Mouse (Mus musculus): ENCODE results near the gene Asic1. TPM values are rescaled to one million over a fixed set of nuclear protein-coding genes. Genes with fewer than 3 reads are reported as not detected.
"Not testable (repeated sequence)": the region's sequence is repeated elsewhere in the genome, so short reads cannot be mapped to it uniquely, and the experiment has no call there.

Gene Asic1
- polyA plus RNA-seq, 1 experiment from 2014 or later: 0.83 TPM

DNA sequence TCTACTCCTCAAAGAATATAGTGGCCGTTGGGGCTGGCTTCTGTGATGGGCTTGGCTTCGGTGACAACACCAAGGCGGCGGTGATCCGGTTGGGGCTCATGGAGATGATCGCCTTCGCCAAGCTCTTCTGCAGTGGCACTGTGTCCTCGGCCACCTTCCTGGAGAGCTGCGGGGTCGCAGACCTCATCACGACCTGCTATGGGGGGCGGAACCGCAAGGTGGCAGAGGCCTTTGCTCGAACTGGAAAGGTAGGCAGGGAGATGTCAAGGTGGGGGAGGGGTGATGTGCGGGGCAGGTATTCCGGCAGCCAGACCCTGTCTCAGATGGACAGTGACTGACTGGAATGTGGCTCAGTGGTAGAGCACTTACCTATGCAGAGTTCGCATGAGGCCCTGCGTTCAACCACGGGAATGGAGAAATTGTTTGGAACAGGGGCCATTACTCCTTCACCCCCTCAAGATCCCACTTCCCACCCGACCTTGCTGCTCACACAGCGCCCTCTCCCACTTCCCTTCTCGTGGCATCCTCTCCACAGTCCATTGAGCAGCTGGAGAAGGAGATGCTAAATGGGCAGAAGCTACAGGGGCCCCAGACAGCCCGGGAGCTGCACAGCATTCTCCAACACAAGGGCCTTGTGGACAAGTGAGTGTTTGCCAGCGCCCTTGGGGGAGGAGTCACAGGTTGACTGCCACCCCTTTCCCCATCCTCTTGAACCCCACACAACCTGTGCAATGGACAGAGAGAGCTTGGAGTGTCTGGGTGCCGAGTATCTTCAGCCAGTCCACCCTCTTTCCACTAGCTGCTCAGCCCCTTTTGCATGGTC lies 52.0 kb downstream of the Asic1 start:
- ATAC-seq (ENCODE audit: insufficient read depth): no peak
- no peak overlapping the region for H3K27ac ChIP-seq (ENCODE audit: low read depth)
- no peaks in the 10 kb centered on the region for H3K9me3 ChIP-seq (ENCODE audit: low read depth, low read length)
- no peak for TF ChIP-seq CTCF (IDR thresholded peaks at IDR 0.05; ENCODE audit: low read depth)
- peaks cover 6% of the 10 kb centered on the region; the same call in 1 of the 2 replicates for H3K36me3 ChIP-seq (ENCODE audit: insufficient read depth)
- no peaks in the 10 kb centered on the region for H3K27me3 ChIP-seq (ENCODE audit: insufficient read depth, low read length)
- H3K4me1 ChIP-seq (ENCODE audit: insufficient read depth): peaks cover 11% of the 10 kb centered on the region
- WGBS: 65% methylated on average over 25 of the region's 25 CpGs
- H3K9ac ChIP-seq: no peak overlapping the region
- H3K4me3 ChIP-seq (ENCODE audit: low read depth, low read length): no peak overlapping the region
- DNase-seq: no peak
- H3K4me2 ChIP-seq: no peak overlapping the region

DNA sequence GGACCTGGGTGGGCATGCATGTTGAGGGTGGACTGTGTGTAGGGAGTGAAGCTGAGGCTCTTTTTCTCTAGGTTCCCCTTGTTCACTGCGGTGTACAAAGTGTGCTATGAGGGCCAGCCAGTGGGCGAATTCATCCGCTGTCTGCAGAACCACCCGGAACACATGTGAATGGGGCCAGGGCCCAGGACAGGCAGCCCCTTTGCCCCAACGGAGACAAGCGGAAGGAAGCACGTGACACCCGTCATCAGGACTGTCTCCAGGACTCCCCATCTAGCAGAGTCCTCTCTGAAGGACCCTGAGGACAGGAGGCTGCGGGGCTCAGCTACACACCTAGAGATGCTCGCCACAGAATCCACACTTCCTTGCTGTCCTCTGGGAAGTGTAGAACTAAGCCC lies 52.9 kb downstream of the Asic1 start:
- H3K9me3 ChIP-seq (ENCODE audit: low read depth, low read length): no peaks in the 10 kb centered on the region
- ATAC-seq (ENCODE audit: insufficient read depth) (no peak), DNase-seq (no peak)
- WGBS: 53% methylated on average over 10 of the region's 10 CpGs
- peak overlapping the region; percentile 71 for H3K4me2 ChIP-seq
- H3K4me3 ChIP-seq (ENCODE audit: low read depth, low read length): no peak overlapping the region
- H3K36me3 ChIP-seq (ENCODE audit: insufficient read depth): peaks cover 14% of the 10 kb centered on the region
- peaks cover 11% of the 10 kb centered on the region for H3K4me1 ChIP-seq (ENCODE audit: insufficient read depth)
- peak overlapping the region; percentile 82; the same call in 1 of the 2 replicates for H3K27ac ChIP-seq (ENCODE audit: low read depth)
- H3K27me3 ChIP-seq (ENCODE audit: insufficient read depth, low read length): no peaks in the 10 kb centered on the region
- TF ChIP-seq CTCF (IDR thresholded peaks at IDR 0.05; ENCODE audit: low read depth): no peak
- H3K9ac ChIP-seq: no peak overlapping the region

DNA sequence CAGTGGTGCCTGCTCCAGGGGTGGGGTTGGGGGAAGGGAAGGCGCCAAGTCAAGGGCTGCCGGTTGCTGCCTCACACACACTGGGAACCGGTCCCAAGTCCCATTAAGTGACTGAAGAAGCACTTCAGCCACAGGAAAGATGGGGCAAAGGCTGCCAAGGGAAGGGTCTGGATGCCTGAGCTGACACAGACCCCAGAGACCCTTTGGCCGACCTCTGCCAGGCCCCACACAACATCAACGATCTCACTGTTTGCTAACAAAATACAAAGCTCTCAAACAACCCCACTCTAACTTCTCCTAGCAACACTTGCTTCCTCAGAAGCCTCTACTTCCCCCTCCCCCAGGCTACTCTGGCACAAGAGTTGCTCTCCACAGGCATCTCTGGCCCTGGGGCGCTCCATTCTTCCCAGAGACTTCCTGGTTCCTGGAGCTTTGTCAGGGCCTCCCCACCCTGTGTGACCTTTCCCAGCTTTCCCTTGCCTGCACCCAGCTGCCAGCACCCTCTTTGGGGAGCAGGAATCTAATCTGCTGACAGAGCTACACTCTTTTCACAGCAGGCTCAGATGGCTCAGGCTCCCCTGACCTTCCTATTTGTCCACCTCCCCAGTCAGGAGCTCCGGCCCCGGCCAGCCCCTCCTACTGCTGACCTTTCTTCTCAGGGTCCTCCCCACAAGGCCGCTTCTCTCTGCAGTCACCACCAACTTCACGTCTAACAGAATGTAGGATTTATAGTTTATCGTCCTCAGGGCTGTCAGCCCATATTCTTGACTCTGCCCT lies 53.5 kb downstream of the Asic1 start:
- DNase-seq (peak; percentile 60), ATAC-seq (ENCODE audit: insufficient read depth) (no peak)
- Histone ChIP-seq H3K4me3 (ENCODE audit: low read depth, low read length) (peak overlapping the region; percentile 84; the same call in 1 of the 2 replicates), H3K4me1 (ENCODE audit: insufficient read depth) (peaks cover 11% of the 10 kb centered on the region), H3K27me3 (ENCODE audit: insufficient read depth, low read length) (no peaks in the 10 kb centered on the region), H3K9ac (peak overlapping the region; percentile 26; the same call in 1 of the 2 replicates), H3K4me2 (peak overlapping the region; percentile 71), H3K27ac (ENCODE audit: low read depth) (peak overlapping the region; percentile 82), H3K36me3 (ENCODE audit: insufficient read depth) (peaks cover 19% of the 10 kb centered on the region), H3K9me3 (ENCODE audit: low read depth, low read length) (no peaks in the 10 kb centered on the region)
- no peak for TF ChIP-seq CTCF (IDR thresholded peaks at IDR 0.05; ENCODE audit: low read depth)
- 20% methylated on average over 11 of the region's 11 CpGs for WGBS

DNA sequence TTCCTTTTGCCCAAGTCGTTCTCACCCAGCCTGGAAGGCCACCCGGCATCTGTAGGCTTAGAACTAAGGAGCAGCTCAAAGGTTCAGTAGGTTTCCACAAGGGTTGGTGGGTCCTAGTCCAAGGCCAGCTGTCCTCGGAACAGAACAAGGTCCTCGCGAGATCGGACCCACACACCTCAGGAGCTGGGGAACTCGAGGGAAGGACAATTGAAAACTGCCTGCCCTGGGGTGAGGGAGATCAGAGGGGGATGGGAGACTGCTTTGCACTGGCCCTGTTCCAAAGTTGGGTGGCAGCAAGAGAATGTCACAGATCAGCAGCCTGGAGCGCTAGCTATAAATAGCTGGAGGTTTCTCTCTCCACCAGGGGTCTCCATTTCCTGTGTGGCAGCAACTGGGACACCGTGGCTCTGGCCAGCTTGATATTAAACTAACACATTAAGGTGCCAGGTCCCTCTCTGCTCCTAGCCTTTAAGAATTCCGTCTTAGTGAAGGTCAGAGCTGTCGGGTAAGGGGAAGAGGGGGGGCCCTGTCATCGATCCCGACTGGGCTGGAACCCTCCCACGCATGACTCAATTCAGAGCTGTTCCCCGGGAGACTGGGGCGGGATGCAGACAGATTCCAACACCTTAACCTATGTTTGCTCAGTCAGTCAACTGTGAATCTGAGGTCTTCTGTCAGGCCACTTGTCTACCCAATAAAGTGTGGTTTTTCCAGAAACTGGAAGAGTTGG lies 54.3 kb downstream of the Asic1 start:
- H3K9me3 ChIP-seq (ENCODE audit: low read depth, low read length): no peaks in the 10 kb centered on the region
- peak overlapping the region; percentile 82 for H3K27ac ChIP-seq (ENCODE audit: low read depth)
- peak overlapping the region; percentile 84 for H3K4me3 ChIP-seq (ENCODE audit: low read depth, low read length)
- H3K4me1 ChIP-seq (ENCODE audit: insufficient read depth): peaks cover 11% of the 10 kb centered on the region
- peaks cover 25% of the 10 kb centered on the region for H3K36me3 ChIP-seq (ENCODE audit: insufficient read depth)
- no peaks in the 10 kb centered on the region for H3K27me3 ChIP-seq (ENCODE audit: insufficient read depth, low read length)
- ATAC-seq (ENCODE audit: insufficient read depth) (peak; percentile 36), DNase-seq (peak; percentile 91)
- peak; percentile 82 for TF ChIP-seq CTCF (IDR thresholded peaks at IDR 0.05; ENCODE audit: low read depth)
- peak overlapping the region; percentile 71 for H3K4me2 ChIP-seq
- WGBS: 9% methylated on average over 16 of the region's 16 CpGs
- H3K9ac ChIP-seq: peak overlapping the region; percentile 34

DNA sequence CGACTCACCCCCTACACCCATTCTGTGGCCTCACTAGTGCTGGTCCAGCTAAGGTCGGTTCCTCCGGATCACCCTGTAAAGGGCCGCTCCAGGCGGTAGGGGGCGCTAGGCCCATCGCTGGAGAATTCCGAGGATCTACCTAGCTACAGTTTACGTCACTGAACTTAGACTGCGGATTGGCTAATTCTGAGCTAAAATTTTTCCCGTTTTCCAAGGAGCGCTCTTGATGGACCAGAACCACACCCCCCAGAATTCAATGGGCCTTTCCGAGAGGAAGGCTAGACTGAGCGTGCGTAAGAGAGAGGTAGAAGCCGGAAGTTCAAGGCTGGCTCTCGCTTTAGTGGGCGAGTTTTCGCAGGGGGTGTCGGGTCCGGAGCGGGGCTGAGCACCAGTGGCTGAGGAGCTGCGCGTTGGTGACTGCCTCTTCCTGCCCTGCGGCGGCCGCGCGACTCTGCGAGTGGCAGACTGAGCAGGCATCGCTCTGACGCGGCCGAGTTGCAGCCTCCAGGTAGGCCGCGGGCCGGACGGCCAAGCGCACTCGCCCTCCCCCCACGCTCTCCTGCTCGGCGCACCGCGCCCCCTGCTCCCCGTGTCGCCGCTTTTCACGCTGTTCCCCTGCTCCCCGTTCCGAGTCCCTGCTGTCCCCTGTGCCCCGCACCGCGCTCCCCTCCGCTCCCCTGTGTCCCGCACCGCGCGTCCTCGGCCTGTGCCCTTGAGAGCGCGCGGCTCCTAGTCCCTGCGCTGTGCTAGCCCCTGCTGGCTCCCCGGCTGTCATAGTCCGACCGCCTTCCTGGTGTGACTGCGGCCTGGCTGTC lies 55.4 kb downstream of the Asic1 start, which contains the start of gene Cox14:
Gene Cox14, plus strand, starts transcription at position 278 of the 815 bp plus-strand sequence.
- DNase-seq: peak; percentile 100
- peak within 1 kb of the TSS; percentile 84 for H3K4me3 ChIP-seq (ENCODE audit: low read depth, low read length)
- H3K27me3 ChIP-seq (ENCODE audit: insufficient read depth, low read length): no peaks in the 10 kb centered on the region
- H3K4me1 ChIP-seq (ENCODE audit: insufficient read depth): peaks cover 11% of the 10 kb centered on the region
- H3K27ac ChIP-seq (ENCODE audit: low read depth): peak within 1 kb of the TSS; percentile 92
- peak within 1 kb of the TSS; percentile 84 for H3K9ac ChIP-seq
- peaks cover 25% of the 10 kb centered on the region for H3K36me3 ChIP-seq (ENCODE audit: insufficient read depth)
- WGBS: under 1% methylated on average over 61 of the region's 68 CpGs
- peak; percentile 93 for ATAC-seq (ENCODE audit: insufficient read depth)
- H3K4me2 ChIP-seq: peak within 1 kb of the TSS; percentile 71
- peak; percentile 98 for TF ChIP-seq CTCF (IDR thresholded peaks at IDR 0.05; ENCODE audit: low read depth)
- H3K9me3 ChIP-seq (ENCODE audit: low read depth, low read length): no peaks in the 10 kb centered on the region

DNA sequence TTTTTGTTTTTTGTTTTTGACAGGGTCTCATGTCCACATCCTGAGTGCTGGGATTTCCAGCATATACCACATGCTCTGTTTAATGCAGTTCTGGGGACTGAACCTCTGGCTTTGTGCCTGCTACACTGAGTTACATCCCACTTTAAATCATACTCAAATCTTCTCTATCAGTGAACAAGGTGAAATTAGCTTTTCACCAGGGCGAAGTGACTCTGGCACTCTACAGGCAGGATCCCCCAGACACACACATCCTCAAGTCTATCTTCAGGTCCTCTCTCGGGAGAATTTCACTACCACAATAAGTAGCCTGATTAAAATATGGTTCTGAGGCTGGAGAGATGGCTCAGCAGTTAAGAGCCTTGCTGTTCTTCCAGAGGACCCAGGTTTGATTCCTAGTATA lies 56.4 kb downstream of the Asic1 start:
- ATAC-seq (ENCODE audit: insufficient read depth) (no peak), DNase-seq (no peak)
- Histone ChIP-seq H3K27ac (ENCODE audit: low read depth) (no peak overlapping the region), H3K9ac (peak overlapping the region; percentile 84), H3K36me3 (ENCODE audit: insufficient read depth) (peaks cover 22% of the 10 kb centered on the region), H3K27me3 (ENCODE audit: insufficient read depth, low read length) (no peaks in the 10 kb centered on the region), H3K4me3 (ENCODE audit: low read depth, low read length) (peak overlapping the region; percentile 84), H3K4me1 (ENCODE audit: insufficient read depth) (peaks cover 11% of the 10 kb centered on the region), H3K9me3 (ENCODE audit: low read depth, low read length) (no peaks in the 10 kb centered on the region), H3K4me2 (peak overlapping the region; percentile 71)
- no peak for TF ChIP-seq CTCF (IDR thresholded peaks at IDR 0.05; ENCODE audit: low read depth)
- 70% methylated on average over 2 of the region's 2 CpGs for WGBS

DNA sequence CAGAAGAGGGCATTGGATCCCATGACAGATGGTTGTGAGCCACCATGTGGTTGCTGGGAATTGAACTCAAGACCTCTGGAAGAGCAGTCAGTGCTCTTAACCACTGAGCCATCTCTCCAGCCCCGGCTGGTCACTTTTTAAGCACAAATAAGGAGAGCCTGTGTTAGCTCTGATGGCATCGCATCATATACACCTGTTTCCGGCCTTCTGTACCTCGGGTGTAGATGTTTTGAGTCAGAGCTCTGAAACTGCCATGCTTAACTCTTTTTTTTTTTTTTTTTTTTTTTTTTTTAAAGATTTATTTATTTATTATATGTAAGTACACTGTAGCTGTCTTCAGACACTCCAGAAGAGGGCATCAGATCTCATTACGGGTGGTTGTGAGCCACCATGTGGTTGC lies 56.9 kb downstream of the Asic1 start:
- H3K9me3 ChIP-seq (ENCODE audit: low read depth, low read length); H3K27me3 ChIP-seq (ENCODE audit: insufficient read depth, low read length); H3K9ac ChIP-seq; H3K4me3 ChIP-seq (ENCODE audit: low read depth, low read length); H3K27ac ChIP-seq (ENCODE audit: low read depth); ATAC-seq (ENCODE audit: insufficient read depth); DNase-seq: not testable (repeated sequence)
- Histone ChIP-seq H3K4me1 (ENCODE audit: insufficient read depth) (peaks cover 11% of the 10 kb centered on the region), H3K4me2 (peak overlapping the region; percentile 71; the same call in 1 of the 2 replicates), H3K36me3 (ENCODE audit: insufficient read depth) (peaks cover 22% of the 10 kb centered on the region)
- WGBS: 92% methylated on average over 4 of the region's 5 CpGs
